Mouse (Mus musculus) myocyte (in vitro differentiated cells): ENCODE results near the gene Itpk1. TPM values are rescaled to one million over a fixed set of nuclear protein-coding genes. Genes with fewer than 3 reads are reported as not detected.

Experiments used
- H3K27me3 ChIP-seq: one replicate; pipeline ENCODE4 v1.6.1; 2011; ENCODE audit not compliant: control insufficient read depth, insufficient read depth, insufficient read length
- H3K36me3 ChIP-seq: one replicate; pipeline ENCODE4 v1.6.1; 2011; ENCODE audit not compliant: control insufficient read depth, insufficient read depth
- H3K4me2 ChIP-seq: one replicate; pipeline ENCODE4 v1.6.1; 2011; ENCODE audit warnings: low read depth, control low read depth
- H3K4me3 ChIP-seq: one replicate; pipeline ENCODE4 v1.5.1; 2011; ENCODE audit warnings: mild to moderate bottlenecking, control low read depth, moderate library complexity
- H3K79me2 ChIP-seq: one replicate; pipeline ENCODE4 v1.6.1; 2011; ENCODE audit not compliant: control insufficient read depth, insufficient read depth
- H3ac ChIP-seq: one replicate; pipeline ENCODE4 v1.6.1; 2011; ENCODE audit not compliant: control insufficient read depth, insufficient read length
- CEBPB ChIP-seq: IDR thresholded peaks from 2 replicates; pipeline ENCODE4 v1.6.1; 2011; ENCODE audit warnings: mild to moderate bottlenecking, moderate library complexity; ENCODE audit not compliant: poor library complexity, insufficient read depth, severe bottlenecking
- E2F4 ChIP-seq: IDR thresholded peaks from one replicate; pipeline ENCODE4 v1.6.1; 2011; ENCODE audit warnings: mild to moderate bottlenecking, control low read depth, moderate library complexity; ENCODE audit not compliant: insufficient read depth
- MAX ChIP-seq: IDR thresholded peaks from one replicate; pipeline ENCODE4 v1.6.1; 2011; ENCODE audit warnings: low read depth, mild to moderate bottlenecking, control low read depth
- MYOD1 ChIP-seq, 3 experiments: IDR thresholded peaks; one replicate each; pipeline ENCODE4 v1.6.1; 2011; ENCODE audit warnings: control low read depth in 2 of 3, low read depth in 2 of 3, mild to moderate bottlenecking in 2 of 3, moderate library complexity in 1 of 3; ENCODE audit not compliant: insufficient read length in 2 of 3, control insufficient read depth in 1 of 3
- MYOG ChIP-seq, 3 experiments: IDR thresholded peaks; one replicate each; pipeline ENCODE4 v1.6.1; 2011; ENCODE audit warnings: control low read depth in 2 of 3, low read depth in 2 of 3, mild to moderate bottlenecking in 2 of 3; ENCODE audit not compliant: insufficient read length in 2 of 3, control insufficient read depth in 1 of 3, insufficient read depth in 1 of 3
- POLR2A ChIP-seq: IDR thresholded peaks from one replicate; pipeline ENCODE4 v1.6.1; 2011; ENCODE audit warnings: low read depth, mild to moderate bottlenecking, control low read depth, moderate library complexity; ENCODE audit not compliant: insufficient read length
- POLR2AphosphoS2 ChIP-seq: IDR thresholded peaks from one replicate; pipeline ENCODE4 v1.6.1; 2011; ENCODE audit warnings: low read depth, control low read depth; ENCODE audit not compliant: insufficient read length
- REST ChIP-seq: IDR thresholded peaks from one replicate; pipeline ENCODE4 v1.6.1; 2011; ENCODE audit warnings: mild to moderate bottlenecking, control low read depth, moderate library complexity; ENCODE audit not compliant: insufficient read depth, insufficient read length
- SRF ChIP-seq: IDR thresholded peaks from one replicate; pipeline ENCODE4 v1.6.1; 2011; ENCODE audit warnings: low read depth; ENCODE audit not compliant: control insufficient read depth, insufficient read length
- TCF12 ChIP-seq: IDR thresholded peaks from one replicate; pipeline ENCODE4 v1.6.1; 2011; ENCODE audit warnings: mild to moderate bottlenecking, control low read depth; ENCODE audit not compliant: poor library complexity, insufficient read depth, severe bottlenecking
- TCF3 ChIP-seq: IDR thresholded peaks from one replicate; pipeline ENCODE4 v1.6.1; 2011; ENCODE audit warnings: low read depth, control low read depth; ENCODE audit not compliant: insufficient read length
- USF1 ChIP-seq: IDR thresholded peaks from one replicate; pipeline ENCODE4 v1.6.1; 2011; ENCODE audit warnings: low read depth, mild to moderate bottlenecking, control low read depth, moderate library complexity
- polyA plus RNA-seq: library from polyadenylated mRNA; unstranded; fragments of >200 nt; fragmentation: generic; extraction: Trizol; gene quantifications from one replicate; pipeline ENCODE4 v1.2.1, GENCODE M21; 2012; ENCODE audit warnings: missing spikeins

The Itpk1 gene
- polyA plus RNA-seq, 1 experiment, result 4.9 TPM

DNA sequence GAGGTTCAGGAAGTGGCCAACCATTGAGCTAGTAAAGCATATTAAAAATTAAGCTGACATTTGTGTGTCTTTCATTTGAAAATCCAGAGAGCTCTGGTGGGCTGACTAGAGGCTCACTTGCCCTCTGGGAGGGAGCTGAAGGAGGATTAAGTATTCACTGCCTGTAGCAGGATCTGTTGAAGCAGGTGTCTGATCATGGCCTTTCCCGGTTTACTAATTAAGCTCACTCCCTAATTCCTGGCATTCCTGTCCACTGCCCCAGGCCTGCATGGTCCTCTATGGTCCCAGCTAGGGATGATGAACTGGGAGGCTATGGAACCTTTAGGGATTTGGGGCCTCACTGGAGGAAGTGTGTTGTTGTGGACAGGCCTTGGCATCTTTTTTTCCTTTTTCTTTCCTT, 168.9 kb downstream of the Itpk1 start:
- TF ChIP-seq POLR2A, result no peak
- no peak for TF ChIP-seq TCF12
- TF ChIP-seq POLR2AphosphoS2, result no peak
- no peak for TF ChIP-seq TCF3
- no peak for TF ChIP-seq SRF
- no peak for TF ChIP-seq CEBPB
- no peak for TF ChIP-seq E2F4
- no peak for TF ChIP-seq USF1
- no peak for TF ChIP-seq MYOG (IDR thresholded peaks at IDR 0.05; ENCODE audit: control insufficient read depth in 1 of 3, insufficient read depth in 1 of 3, insufficient read length in 2 of 3, low read depth in 2 of 3)
- TF ChIP-seq MAX, result no peak
- TF ChIP-seq REST, result no peak
- no peak for TF ChIP-seq MYOD1 (IDR thresholded peaks at IDR 0.05; ENCODE audit: control insufficient read depth in 1 of 3, insufficient read length in 2 of 3, low read depth in 2 of 3)
- H3K27me3 ChIP-seq, result peaks cover 7% of the 10 kb centered on the region
- no peak overlapping the region for H3ac ChIP-seq
- no peaks in the 10 kb centered on the region for H3K36me3 ChIP-seq
- H3K79me2 ChIP-seq, result no peaks in the 10 kb centered on the region
- H3K4me3 ChIP-seq, result no peak overlapping the region
- H3K4me2 ChIP-seq, result no peak overlapping the region

DNA sequence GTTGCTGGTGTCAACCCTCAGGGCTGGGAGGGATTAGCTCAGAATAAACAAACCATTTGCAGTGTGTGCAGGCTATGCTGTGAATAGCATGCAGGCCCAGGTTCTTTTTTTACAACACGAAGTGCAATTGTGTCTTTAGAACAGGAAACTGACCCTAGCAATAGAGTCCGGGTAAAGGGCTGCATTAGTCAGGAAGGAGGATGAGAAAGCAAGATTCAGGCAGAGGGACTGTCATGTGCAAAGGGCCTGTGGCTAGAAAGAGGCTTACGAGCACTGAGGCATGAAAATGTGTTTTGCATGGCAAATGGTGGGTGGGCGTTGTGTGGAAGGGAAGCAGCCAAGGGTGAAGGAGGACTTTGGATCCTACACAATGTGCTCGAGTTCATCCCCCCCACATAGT, 176.7 kb downstream of the Itpk1 start:
- H3K4me2 ChIP-seq, result no peak overlapping the region
- H3K27me3 ChIP-seq, result peaks cover 18% of the 10 kb centered on the region
- no peak overlapping the region for H3ac ChIP-seq
- H3K36me3 ChIP-seq, result no peaks in the 10 kb centered on the region
- no peak for TF ChIP-seq MYOD1 (IDR thresholded peaks at IDR 0.05; ENCODE audit: control insufficient read depth in 1 of 3, insufficient read length in 2 of 3, low read depth in 2 of 3)
- TF ChIP-seq POLR2A, result no peak
- TF ChIP-seq TCF12, result no peak
- TF ChIP-seq TCF3, result no peak
- no peak for TF ChIP-seq E2F4
- TF ChIP-seq MAX, result no peak
- TF ChIP-seq REST, result no peak
- TF ChIP-seq POLR2AphosphoS2, result no peak
- TF ChIP-seq USF1, result no peak
- no peak for TF ChIP-seq MYOG (IDR thresholded peaks at IDR 0.05; ENCODE audit: control insufficient read depth in 1 of 3, insufficient read depth in 1 of 3, insufficient read length in 2 of 3, low read depth in 2 of 3)
- TF ChIP-seq CEBPB, result no peak
- TF ChIP-seq SRF, result no peak
- H3K4me3 ChIP-seq, result no peak overlapping the region
- no peaks in the 10 kb centered on the region for H3K79me2 ChIP-seq

DNA sequence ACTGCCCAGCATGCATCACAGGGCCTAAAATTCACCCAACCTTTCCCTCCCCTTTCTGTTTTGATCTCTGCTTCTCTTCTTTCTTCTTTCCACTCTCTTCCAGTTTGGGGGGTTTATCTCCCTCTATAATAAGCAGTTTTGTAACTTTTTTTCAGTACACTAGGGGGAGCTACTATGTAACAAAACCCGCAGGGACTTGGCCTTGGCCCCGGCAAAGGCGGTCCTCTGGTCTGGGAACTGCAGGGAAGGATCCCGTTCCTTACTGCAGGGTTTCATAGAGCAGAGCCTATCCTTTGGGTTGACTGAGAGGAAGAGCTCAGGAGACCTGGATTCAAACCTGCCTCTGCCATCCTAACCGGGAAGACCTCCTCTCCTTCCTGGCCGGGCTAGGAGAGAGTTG, 180.0 kb downstream of the Itpk1 start:
- H3K79me2 ChIP-seq, result no peaks in the 10 kb centered on the region
- no peak overlapping the region for H3K4me3 ChIP-seq
- TF ChIP-seq POLR2A, result no peak
- TF ChIP-seq MYOD1 (IDR thresholded peaks at IDR 0.05; ENCODE audit: control insufficient read depth in 1 of 3, insufficient read length in 2 of 3, low read depth in 2 of 3), result no peak
- no peak for TF ChIP-seq MAX
- no peak overlapping the region for H3ac ChIP-seq
- peaks cover 45% of the 10 kb centered on the region for H3K27me3 ChIP-seq
- no peaks in the 10 kb centered on the region for H3K36me3 ChIP-seq
- no peak overlapping the region for H3K4me2 ChIP-seq

DNA sequence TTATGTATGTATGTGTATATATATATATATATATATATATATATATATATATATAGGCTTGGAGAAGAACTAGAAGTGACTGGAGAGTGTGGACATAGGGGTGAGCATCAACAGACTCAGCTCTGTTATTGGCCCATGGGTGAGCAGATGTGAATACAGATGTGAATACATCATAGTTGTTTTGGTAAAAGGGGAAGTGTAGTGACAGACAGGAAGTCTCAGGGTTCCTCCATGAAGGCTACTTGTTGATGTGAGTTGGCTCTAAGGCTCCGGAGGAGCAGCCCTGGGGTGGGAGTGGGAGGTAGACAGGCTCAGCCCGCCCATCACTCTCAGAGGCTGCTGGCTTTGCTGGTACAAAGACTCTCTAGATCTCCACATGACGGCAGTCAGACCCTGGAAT, 180.5 kb downstream of the Itpk1 start:
- Histone ChIP-seq H3K4me3 (no peak overlapping the region), H3ac (no peak overlapping the region), H3K79me2 (no peaks in the 10 kb centered on the region), H3K4me2 (no peak overlapping the region), H3K36me3 (no peaks in the 10 kb centered on the region), H3K27me3 (peaks cover 47% of the 10 kb centered on the region)
- TF ChIP-seq CEBPB, result no peak
- TF ChIP-seq REST, result no peak
- TF ChIP-seq POLR2AphosphoS2, result no peak
- TF ChIP-seq MYOG (IDR thresholded peaks at IDR 0.05; ENCODE audit: control insufficient read depth in 1 of 3, insufficient read depth in 1 of 3, insufficient read length in 2 of 3, low read depth in 2 of 3), result no peak
- TF ChIP-seq MAX, result no peak
- TF ChIP-seq TCF12, result no peak
- no peak for TF ChIP-seq SRF
- no peak for TF ChIP-seq USF1
- no peak for TF ChIP-seq MYOD1 (IDR thresholded peaks at IDR 0.05; ENCODE audit: control insufficient read depth in 1 of 3, insufficient read length in 2 of 3, low read depth in 2 of 3)
- no peak for TF ChIP-seq POLR2A
- TF ChIP-seq E2F4, result no peak
- TF ChIP-seq TCF3, result no peak

DNA sequence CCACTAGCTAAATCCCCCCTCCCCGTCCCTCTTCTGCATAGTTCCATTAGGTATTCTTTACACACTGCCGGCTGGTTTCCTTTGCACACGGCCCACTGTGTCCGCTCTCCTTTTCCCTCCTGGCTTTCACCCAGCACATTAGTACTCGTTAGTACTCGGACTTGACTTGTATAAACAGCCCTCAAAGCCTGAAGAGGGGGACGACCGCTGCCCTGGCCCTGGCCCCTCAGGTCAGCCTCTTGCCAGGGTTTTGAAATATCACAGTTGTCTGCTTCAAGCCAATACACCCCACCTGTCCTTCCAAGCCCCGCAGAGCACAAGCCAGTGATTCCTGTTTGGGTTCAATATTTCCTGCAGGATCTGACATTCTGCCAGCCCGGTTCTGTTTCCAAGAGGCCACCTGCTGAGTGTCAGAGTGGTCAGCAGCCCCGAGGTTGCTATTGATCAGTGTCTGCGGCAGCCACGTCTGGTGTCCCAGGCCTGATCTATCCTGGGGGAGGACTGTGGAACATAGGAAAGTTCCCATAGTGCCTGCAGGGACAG, 182.9 kb downstream of the Itpk1 start:
- Histone ChIP-seq H3K27me3 (peaks cover 41% of the 10 kb centered on the region), H3K79me2 (no peaks in the 10 kb centered on the region), H3K36me3 (no peaks in the 10 kb centered on the region), H3ac (no peak overlapping the region), H3K4me2 (no peak overlapping the region), H3K4me3 (no peak overlapping the region)
- no peak for TF ChIP-seq MYOD1 (IDR thresholded peaks at IDR 0.05; ENCODE audit: control insufficient read depth in 1 of 3, insufficient read length in 2 of 3, low read depth in 2 of 3)
- no peak for TF ChIP-seq TCF12
